In the genomic region with DNA sequence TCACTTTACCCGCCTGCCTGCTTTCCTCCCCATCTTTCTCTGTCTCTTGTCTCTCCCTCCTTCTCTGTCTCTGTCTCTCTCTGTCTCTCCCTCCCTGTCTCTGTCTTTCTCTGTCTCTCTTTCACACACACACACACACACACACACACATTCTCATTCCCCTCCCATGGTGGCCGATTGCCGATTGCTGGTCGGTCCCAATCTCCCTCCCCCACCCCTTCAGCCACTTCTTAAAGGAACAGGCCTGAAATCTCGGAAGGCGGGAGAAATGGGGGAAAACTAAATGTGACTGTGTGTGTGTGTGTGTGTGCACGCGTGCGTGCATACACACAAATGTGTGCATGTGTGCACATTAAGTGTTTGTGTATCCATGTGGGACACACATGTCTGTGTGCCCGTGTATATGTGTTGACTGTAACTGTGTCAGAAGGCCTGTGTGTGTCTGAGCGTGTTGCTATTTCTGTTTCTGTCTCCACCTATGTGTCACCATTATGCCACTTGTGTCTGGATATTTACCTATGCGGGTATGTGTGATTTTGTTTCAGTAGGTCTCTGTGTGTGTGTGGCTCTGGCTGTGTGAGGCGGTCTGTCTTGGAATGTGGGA, we compare ENCODE assay signal across 8 mouse cellular contexts. TPM values are rescaled to one million over a fixed set of nuclear protein-coding genes. Genes with fewer than 3 reads are reported as not detected.
A peak's percentile ranks its signal among the peaks of the same experiment; 100 is the strongest.
DNase-seq lines count a peak whose midpoint lies in the region; ATAC-seq and TF ChIP-seq lines count a peak whose summit lies in the region.

No protein-coding gene starts in this region.

- no peak overlapping the region for H3K27ac ChIP-seq in liver, embryonic 11.5 days (ENCODE audit: low read depth, low read length)
- no peak overlapping the region for H3K27ac ChIP-seq in liver, postnatal 0 days (ENCODE audit: low read depth)
- no peak overlapping the region for H3K27ac ChIP-seq in intestine, embryonic 14.5 days (ENCODE audit: low read depth)

- no peak for TF ChIP-seq EP300 in liver, postnatal 0 days (IDR thresholded peaks at IDR 0.05; ENCODE audit: low read depth)

- peaks cover 27% of the 10 kb centered on the region for H3K27me3 ChIP-seq in liver, embryonic 11.5 days (replicated peaks; ENCODE audit: control insufficient read depth, insufficient read depth, low read length)
- peaks cover 9% of the 10 kb centered on the region; the same call in 1 of the 2 replicates for H3K27me3 ChIP-seq in liver, postnatal 0 days (ENCODE audit: insufficient read depth, low read length)
- no peaks in the 10 kb centered on the region for H3K27me3 ChIP-seq in intestine, embryonic 14.5 days (replicated peaks; ENCODE audit: control insufficient read depth, insufficient read depth, low read length)

- no peak for TF ChIP-seq CTCF in liver, postnatal 0 days (IDR thresholded peaks at IDR 0.05; ENCODE audit: low read depth)

- H3K4me3 ChIP-seq in liver, embryonic 11.5 days (ENCODE audit: low read depth, low read length), result no peak overlapping the region
- no peak overlapping the region for H3K4me3 ChIP-seq in liver, postnatal 0 days (ENCODE audit: low read depth, low read length)
- peak overlapping the region; percentile 26 for H3K4me3 ChIP-seq in intestine, embryonic 14.5 days (ENCODE audit: low read depth, low read length)

- H3K9me3 ChIP-seq in liver, embryonic 11.5 days (ENCODE audit: control insufficient read depth, low read length), result no peaks in the 10 kb centered on the region
- H3K9me3 ChIP-seq in liver, postnatal 0 days (ENCODE audit: low read length), result no peaks in the 10 kb centered on the region
- H3K9me3 ChIP-seq in intestine, embryonic 14.5 days (ENCODE audit: control insufficient read depth, low read length), result no peaks in the 10 kb centered on the region

- WGBS in liver, embryonic 11.5 days, result 51% methylated on average over 13 of the region's 13 CpGs
- WGBS in liver, postnatal 0 days (ENCODE audit: insufficient replicate concordance), result 48% methylated on average over 13 of the region's 13 CpGs
- 30% methylated on average over 12 of the region's 13 CpGs for WGBS in intestine, embryonic 14.5 days

- peak overlapping the region; percentile 31 for H3K4me2 ChIP-seq in liver, embryonic 11.5 days
- no peak overlapping the region for H3K4me2 ChIP-seq in liver, postnatal 0 days (ENCODE audit: low read depth, low read length)
- H3K4me2 ChIP-seq in intestine, embryonic 14.5 days (ENCODE audit: low read length), result peak overlapping the region; percentile 47

- peak; percentile 27 for DNase-seq in adrenal gland, postnatal 10 days
- no peak for DNase-seq in adrenal gland, adult 2 months
- no peak for DNase-seq in liver, embryonic 11.5 days (ENCODE audit: low spot score)
- DNase-seq in liver, postnatal 0 days, result no peak
- DNase-seq in intestine, embryonic 14.5 days (ENCODE audit: low spot score), result no peak
- DNase-seq in retina, postnatal 1 day, result peak; percentile 72
- DNase-seq in ovary, postnatal 14 days (ENCODE audit: low spot score), result no peak
- no peak for DNase-seq in right cerebral cortex, adult 2 months (ENCODE audit: low spot score in 2 of 2)

- H3K9ac ChIP-seq in liver, embryonic 11.5 days (ENCODE audit: low read depth, low read length), result no peak overlapping the region
- no peak overlapping the region for H3K9ac ChIP-seq in liver, postnatal 0 days (replicated peaks)
- H3K9ac ChIP-seq in intestine, embryonic 14.5 days (ENCODE audit: low read length), result no peak overlapping the region

- no peak for ATAC-seq in liver, embryonic 11.5 days (replicated peaks; ENCODE audit: low FRiP score)
- no peak for ATAC-seq in liver, postnatal 0 days
- no peak for ATAC-seq in intestine, embryonic 14.5 days (replicated peaks; ENCODE audit: low FRiP score, low TSS enrichment, low read depth)

- no peaks in the 10 kb centered on the region for H3K4me1 ChIP-seq in liver, embryonic 11.5 days (replicated peaks; ENCODE audit: control insufficient read depth, insufficient read depth, low read length)
- H3K4me1 ChIP-seq in liver, postnatal 0 days (ENCODE audit: insufficient read depth), result no peaks in the 10 kb centered on the region
- no peaks in the 10 kb centered on the region for H3K4me1 ChIP-seq in intestine, embryonic 14.5 days (replicated peaks; ENCODE audit: control insufficient read depth, insufficient read depth, low read length)

- 0 out of 2 replicates have a peak, but pooled peaks cover 3% of the 10 kb centered on the region for H3K36me3 ChIP-seq in liver, embryonic 11.5 days (ENCODE audit: control insufficient read depth, insufficient read depth, low read length)
- no peaks in the 10 kb centered on the region; the same call in 1 of the 2 replicates for H3K36me3 ChIP-seq in liver, postnatal 0 days (replicated peaks; ENCODE audit: insufficient read depth, low read length)
- 0 out of 2 replicates have a peak, but pooled peaks cover 4% of the 10 kb centered on the region for H3K36me3 ChIP-seq in intestine, embryonic 14.5 days (ENCODE audit: control insufficient read depth, insufficient read depth, low read length)

RNA-seq across cellular contexts. Expression of gene Nlgn3, which starts 1.6 kb away (rescaled TPM):
- total RNA-seq in adrenal gland, postnatal 10 days (2021), result 10 to 100 TPM; 10.6 to 10.7 TPM
- total RNA-seq in adrenal gland, adult 2 months (2021), result 10 to 100 TPM in 1 of 2 experiments, 1 to 10 TPM in 1; 5.2 to 28.2 TPM
- polyA plus RNA-seq in adrenal gland, adult 2 months (2012; rRNA removed), result 2.8 and 3.9 TPM in 2 replicates
- 0.51 and 0.59 TPM in 2 replicates for polyA plus RNA-seq in liver, embryonic 11.5 days (2014; fragmentation: Nextera tagmentation; extraction: Ambion mirVana)
- 0.05 and 0.06 TPM in 2 replicates for polyA plus RNA-seq in liver, postnatal 0 days (2015; fragmentation: Nextera tagmentation; extraction: Ambion mirVana)
- 7.3 and 7.5 TPM in 2 replicates for polyA plus RNA-seq in intestine, embryonic 14.5 days (2014; fragmentation: Nextera tagmentation; extraction: Ambion mirVana)

RNA-seq across cellular contexts. Expression of gene Med12, which starts 26.7 kb away (rescaled TPM):
- total RNA-seq in adrenal gland, postnatal 10 days (2021), result 10 to 100 TPM; 34.0 to 44.9 TPM
- total RNA-seq in adrenal gland, adult 2 months (2021), result 10 to 100 TPM; 30.2 to 36.4 TPM
- 132 and 157 TPM in 2 replicates for polyA plus RNA-seq in adrenal gland, adult 2 months (2012; rRNA removed)
- 36.5 and 41.1 TPM in 2 replicates for polyA plus RNA-seq in liver, embryonic 11.5 days (2014; fragmentation: Nextera tagmentation; extraction: Ambion mirVana)
- polyA plus RNA-seq in liver, postnatal 0 days (2015; fragmentation: Nextera tagmentation; extraction: Ambion mirVana), result 10.2 and 14.3 TPM in 2 replicates
- 38.5 and 48.2 TPM in 2 replicates for polyA plus RNA-seq in intestine, embryonic 14.5 days (2014; fragmentation: Nextera tagmentation; extraction: Ambion mirVana)

RNA-seq across cellular contexts. Expression of gene Gm20489, which starts 31.7 kb away (rescaled TPM):
- not detected for total RNA-seq in adrenal gland, postnatal 10 days (2021)
- total RNA-seq in adrenal gland, adult 2 months (2021), result not detected
- not detected in 2 replicates for polyA plus RNA-seq in adrenal gland, adult 2 months (2012; rRNA removed)
- not detected in 2 replicates for polyA plus RNA-seq in liver, embryonic 11.5 days (2014; fragmentation: Nextera tagmentation; extraction: Ambion mirVana)
- not detected in 2 replicates for polyA plus RNA-seq in liver, postnatal 0 days (2015; fragmentation: Nextera tagmentation; extraction: Ambion mirVana)
- not detected in 2 replicates for polyA plus RNA-seq in intestine, embryonic 14.5 days (2014; fragmentation: Nextera tagmentation; extraction: Ambion mirVana)

RNA-seq across cellular contexts. Expression of gene Il2rg, which starts 32.5 kb away (rescaled TPM):
- total RNA-seq in adrenal gland, postnatal 10 days (2021), result 10 to 100 TPM; 17.6 to 23.3 TPM
- total RNA-seq in adrenal gland, adult 2 months (2021), result 1 to 10 TPM; 5.9 to 8.4 TPM
- polyA plus RNA-seq in adrenal gland, adult 2 months (2012; rRNA removed), result 3.7 TPM in 2 replicates
- 16.9 and 19.8 TPM in 2 replicates for polyA plus RNA-seq in liver, embryonic 11.5 days (2014; fragmentation: Nextera tagmentation; extraction: Ambion mirVana)
- polyA plus RNA-seq in liver, postnatal 0 days (2015; fragmentation: Nextera tagmentation; extraction: Ambion mirVana), result 7.7 and 8.0 TPM in 2 replicates
- polyA plus RNA-seq in intestine, embryonic 14.5 days (2014; fragmentation: Nextera tagmentation; extraction: Ambion mirVana), result 9.6 and 11.5 TPM in 2 replicates

RNA-seq across cellular contexts. Expression of gene Gm614, which starts 36.7 kb away (rescaled TPM):
- total RNA-seq in adrenal gland, postnatal 10 days (2021), result 1 to 10 TPM in 1 of 2 experiments, not detected in 1; 1.2 TPM
- not detected for total RNA-seq in adrenal gland, adult 2 months (2021)
- not detected in 2 replicates for polyA plus RNA-seq in adrenal gland, adult 2 months (2012; rRNA removed)
- polyA plus RNA-seq in liver, embryonic 11.5 days (2014; fragmentation: Nextera tagmentation; extraction: Ambion mirVana), result not detected in 2 replicates
- not detected in 2 replicates for polyA plus RNA-seq in liver, postnatal 0 days (2015; fragmentation: Nextera tagmentation; extraction: Ambion mirVana)
- not detected in 2 replicates for polyA plus RNA-seq in intestine, embryonic 14.5 days (2014; fragmentation: Nextera tagmentation; extraction: Ambion mirVana)

Comparison
In these comparisons a context has a peak if more than half of its experiments do, and no peak if none do; other contexts are left out.
1. DNase-seq: peak in adrenal gland, postnatal 10 days (single experiment) and retina, postnatal 1 day (single experiment); none in adrenal gland, adult 2 months (single experiment), liver, embryonic 11.5 days (single experiment), liver, postnatal 0 days (single experiment), intestine, embryonic 14.5 days (single experiment), ovary, postnatal 14 days (single experiment) and right cerebral cortex, adult 2 months (0 of 2).